Mouse (Mus musculus) C2C12 (cell line): ENCODE measurements around the gene Lmx1b. TPM values are rescaled to one million over a fixed set of nuclear protein-coding genes. Genes with fewer than 3 reads are reported as not detected.

Source experiments
- H3K27me3 ChIP-seq: one replicate; pipeline ENCODE4 v1.6.1; 2011; ENCODE audit not compliant: control insufficient read depth, insufficient read depth, insufficient read length
- H3K36me3 ChIP-seq: one replicate; pipeline ENCODE4 v1.6.1; 2011; ENCODE audit not compliant: control insufficient read depth, insufficient read depth
- H3K4me3 ChIP-seq: one replicate; pipeline ENCODE4 v1.5.1; 2011; ENCODE audit warnings: mild to moderate bottlenecking, control low read depth; ENCODE audit not compliant: poor library complexity, insufficient read depth, severe bottlenecking
- H3K79me2 ChIP-seq: one replicate; pipeline ENCODE4 v1.6.1; 2011; ENCODE audit not compliant: control insufficient read depth, insufficient read depth
- H3K79me3 ChIP-seq: one replicate; pipeline ENCODE4 v1.6.1; 2011; ENCODE audit warnings: low read depth, control low read depth
- H3ac ChIP-seq: one replicate; pipeline ENCODE3; 2011; ENCODE audit warnings: low read depth; ENCODE audit not compliant: control insufficient read depth, insufficient read length
- CEBPB ChIP-seq: IDR thresholded peaks from one replicate; pipeline ENCODE4 v1.6.1; 2011; ENCODE audit warnings: low read depth, mild to moderate bottlenecking, control low read depth, moderate library complexity
- CTCF ChIP-seq: IDR thresholded peaks from one replicate; pipeline ENCODE4 v1.5.1; 2011; ENCODE audit not compliant: control insufficient read depth, insufficient read depth, insufficient read length
- FOSL1 ChIP-seq: IDR thresholded peaks from one replicate; pipeline ENCODE4 v1.8.0; 2011; ENCODE audit warnings: mild to moderate bottlenecking, low read length; ENCODE audit not compliant: poor library complexity, insufficient read depth, severe bottlenecking
- MAX ChIP-seq: IDR thresholded peaks from one replicate; pipeline ENCODE4 v1.6.1; 2011; ENCODE audit warnings: mild to moderate bottlenecking, control low read depth
- MYOD1 ChIP-seq: IDR thresholded peaks from one replicate; pipeline ENCODE4 v1.6.1; 2011; ENCODE audit warnings: low read depth; ENCODE audit not compliant: control insufficient read depth, insufficient read length
- MYOG ChIP-seq: IDR thresholded peaks from one replicate; pipeline ENCODE4 v1.6.1; 2011; ENCODE audit not compliant: control insufficient read depth, insufficient read length; ENCODE audit errors: extremely low read depth
- USF1 ChIP-seq: IDR thresholded peaks from one replicate; pipeline ENCODE4 v1.6.1; 2011; ENCODE audit warnings: low read depth, mild to moderate bottlenecking, control low read depth, moderate library complexity
- polyA plus RNA-seq: library from polyadenylated mRNA; unstranded; fragments of >200 nt; fragmentation: generic; extraction: Trizol; gene quantifications from one replicate; pipeline ENCODE4 v1.2.1, GENCODE M21; 2012; ENCODE audit warnings: missing spikeins

Lmx1b gene
- polyA plus RNA-seq, 1 experiment: not detected

DNA sequence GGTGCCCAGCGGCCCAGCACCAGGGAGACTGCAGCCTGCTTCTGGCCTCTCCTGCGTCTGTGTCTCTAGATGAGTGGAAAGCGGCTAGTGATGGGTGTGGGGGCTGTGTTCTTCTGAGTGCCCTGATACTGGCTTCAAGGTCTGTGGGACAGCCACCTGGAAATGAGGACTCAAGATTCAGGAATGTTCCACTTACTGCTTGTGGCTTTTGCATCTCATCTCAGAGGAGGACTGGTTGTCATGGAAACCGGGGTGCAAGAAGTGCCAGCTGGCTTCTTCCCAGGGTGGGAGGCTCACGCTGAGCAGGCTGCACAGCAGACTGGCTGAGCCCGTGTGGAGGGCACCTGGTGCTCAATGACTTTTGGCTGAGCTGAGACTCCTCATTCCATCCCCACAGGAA, 93.4 kb downstream of the Lmx1b start:
- TF ChIP-seq CTCF (no peak), MAX (no peak), FOSL1 (no peak)
- H3K79me2 ChIP-seq: no peaks in the 10 kb centered on the region

DNA sequence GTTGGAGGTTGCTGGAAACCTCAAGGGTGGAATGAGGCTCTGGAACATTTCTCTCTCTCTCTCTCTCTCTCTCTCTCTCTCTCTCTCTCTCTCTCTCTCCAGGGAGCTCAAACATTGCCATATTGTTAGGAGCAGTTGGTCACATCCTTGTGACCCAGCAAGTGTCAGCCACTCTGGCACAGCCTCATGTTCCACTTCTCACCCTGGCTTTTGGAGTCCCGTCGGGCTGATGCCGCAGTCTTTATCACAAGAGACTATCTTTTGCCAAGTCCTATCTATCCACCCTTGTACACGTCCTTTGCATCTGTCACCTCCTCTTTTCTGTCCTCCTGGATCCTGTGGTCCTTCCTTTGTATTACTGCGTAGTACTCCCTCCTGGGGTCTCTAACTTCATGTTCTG, 94.3 kb downstream of the Lmx1b start:
- no peaks in the 10 kb centered on the region for H3K79me3 ChIP-seq
- TF ChIP-seq FOSL1 (no peak), MYOD1 (no peak), MYOG (no peak), USF1 (no peak), CTCF (no peak), MAX (no peak), CEBPB (no peak)
- no peak overlapping the region for H3K4me3 ChIP-seq
- H3ac ChIP-seq: no peak overlapping the region
- H3K27me3 ChIP-seq: peaks cover 74% of the 10 kb centered on the region
- no peaks in the 10 kb centered on the region for H3K79me2 ChIP-seq
- no peaks in the 10 kb centered on the region for H3K36me3 ChIP-seq

More for the DNA sequence above, 93.4 kb downstream of the Lmx1b start:
- Histone ChIP-seq H3K4me3 (no peak overlapping the region), H3K27me3 (peaks cover 66% of the 10 kb centered on the region), H3K79me3 (no peaks in the 10 kb centered on the region), H3K36me3 (no peaks in the 10 kb centered on the region), H3ac (no peak overlapping the region)

DNA sequence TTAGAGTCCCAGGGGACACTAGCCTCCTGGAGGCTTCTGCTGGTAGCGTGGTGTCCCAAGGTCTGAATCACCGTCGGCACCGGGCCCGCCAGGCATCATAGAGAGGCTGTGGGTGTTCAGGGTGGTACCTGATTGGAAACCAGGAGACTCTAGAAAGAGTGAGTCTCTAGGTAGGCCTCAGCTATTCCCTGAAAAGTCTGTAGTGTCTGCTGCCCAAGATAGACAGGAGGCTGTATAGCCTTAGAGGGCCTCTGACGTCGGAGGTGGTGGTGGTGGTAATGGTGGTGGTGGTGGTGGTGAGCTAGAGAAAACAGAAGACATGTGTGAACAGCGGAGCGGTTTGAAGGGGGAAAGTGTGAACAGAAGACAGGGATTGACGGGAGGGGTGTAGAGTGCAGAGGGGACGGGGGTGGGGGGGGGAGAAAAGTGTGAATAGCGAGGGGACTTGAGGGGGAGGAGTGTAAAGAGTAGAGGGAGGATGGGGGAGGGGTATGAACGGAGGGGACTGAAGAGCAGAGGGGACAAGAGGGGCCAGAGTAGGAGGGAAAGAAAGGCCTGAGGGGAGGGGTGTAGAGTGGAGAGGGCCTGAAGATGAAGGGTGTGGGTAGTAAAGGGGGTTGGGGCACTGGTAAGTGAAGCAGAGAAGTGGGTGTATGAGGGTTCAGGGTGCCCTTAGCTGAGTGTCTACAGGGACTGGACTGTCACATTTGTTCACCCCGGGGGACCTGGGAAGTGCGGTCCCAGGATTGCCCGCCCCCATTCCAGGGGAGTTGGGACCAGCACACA, 95.3 kb downstream of the Lmx1b start:
- Histone ChIP-seq H3K4me3 (no peak overlapping the region), H3K36me3 (no peaks in the 10 kb centered on the region), H3ac (no peak overlapping the region), H3K27me3 (peaks cover 73% of the 10 kb centered on the region), H3K79me2 (no peaks in the 10 kb centered on the region), H3K79me3 (no peaks in the 10 kb centered on the region)
- TF ChIP-seq MAX: no peak

DNA sequence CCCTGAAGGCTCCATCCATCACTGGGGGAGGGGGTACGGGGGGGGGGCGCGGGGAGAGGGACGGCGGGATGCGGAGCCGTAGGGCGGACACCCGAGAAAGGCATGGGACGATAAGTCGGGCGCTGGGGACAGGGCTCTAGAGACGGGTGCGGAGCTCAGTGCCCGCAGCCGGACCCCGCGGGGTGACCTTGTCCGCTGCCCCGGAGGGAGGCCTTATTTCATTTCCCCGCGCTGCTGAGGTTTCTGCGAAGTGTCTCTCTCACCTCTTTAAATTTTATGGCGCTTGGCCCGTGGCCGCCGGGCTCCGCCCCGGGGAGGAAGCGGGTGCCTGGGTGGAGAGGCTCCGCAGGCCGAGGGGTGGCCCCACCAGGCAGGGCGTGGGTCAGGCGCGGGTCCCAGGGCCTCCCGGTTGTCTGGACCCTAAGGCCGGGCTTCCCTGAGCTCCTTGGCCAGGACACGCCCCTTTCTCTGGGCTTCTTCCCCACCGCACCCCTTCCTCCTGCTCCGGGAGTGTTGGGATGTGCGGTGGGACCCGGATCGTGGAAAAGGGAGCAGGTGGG, 96.0 kb downstream of the Lmx1b start:
- TF ChIP-seq FOSL1 (no peak), MYOG (no peak), CTCF (no peak), USF1 (no peak), CEBPB (no peak), MAX (no peak), MYOD1 (no peak)
- Histone ChIP-seq H3K79me3 (no peaks in the 10 kb centered on the region), H3K27me3 (peaks cover 75% of the 10 kb centered on the region), H3K36me3 (no peaks in the 10 kb centered on the region), H3K79me2 (no peaks in the 10 kb centered on the region), H3ac (no peak overlapping the region), H3K4me3 (no peak overlapping the region)

DNA sequence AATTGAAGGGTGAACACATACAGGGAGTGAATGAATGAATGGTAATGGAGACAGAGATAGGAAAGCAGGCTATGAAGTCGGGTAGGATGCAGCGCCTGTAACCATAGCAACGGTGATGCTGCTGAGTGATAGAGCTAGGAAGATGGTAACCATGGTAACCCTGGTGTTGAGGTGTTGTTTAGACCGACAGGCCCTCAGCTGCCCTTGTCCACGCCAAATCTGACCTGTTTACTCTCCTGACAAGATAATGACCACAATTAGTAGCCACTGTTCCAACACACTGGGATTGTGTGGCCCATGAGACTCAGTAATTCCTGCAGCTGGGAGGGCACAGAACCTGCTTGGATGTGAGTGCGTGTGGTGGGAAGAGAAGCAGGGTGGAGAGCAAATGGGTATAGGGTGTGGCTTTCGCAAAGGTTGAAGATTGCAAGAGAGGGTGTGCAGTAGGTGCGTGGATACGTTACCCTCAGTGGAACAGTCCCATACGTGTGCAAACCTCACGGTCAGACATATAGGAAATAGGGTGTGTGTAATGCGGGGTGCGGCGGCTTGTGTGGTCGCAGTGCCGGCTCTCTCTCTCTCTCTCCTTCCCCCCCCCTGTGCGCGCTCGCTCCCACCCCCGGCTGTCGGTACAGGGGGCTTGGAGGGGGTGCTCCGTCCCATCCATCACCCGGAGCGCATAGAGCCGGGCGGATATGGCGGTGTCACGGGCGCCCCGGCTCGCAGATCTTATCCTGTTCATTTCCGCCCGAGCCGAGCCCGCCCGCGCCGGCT, 96.7 kb downstream of the Lmx1b start:
- peaks cover 76% of the 10 kb centered on the region for H3K27me3 ChIP-seq
- no peak overlapping the region for H3K4me3 ChIP-seq
- H3K79me3 ChIP-seq: no peaks in the 10 kb centered on the region
- no peaks in the 10 kb centered on the region for H3K79me2 ChIP-seq
- no peak overlapping the region for H3ac ChIP-seq
- TF ChIP-seq MAX (no peak), USF1 (no peak), MYOG (no peak), CEBPB (no peak), FOSL1 (no peak), CTCF (no peak), MYOD1 (no peak)
- H3K36me3 ChIP-seq: no peaks in the 10 kb centered on the region
